Mouse (Mus musculus): ENCODE measurements around the gene Dnaja2. TPM values are rescaled to one million over a fixed set of nuclear protein-coding genes. Genes with fewer than 3 reads are reported as not detected.

The Dnaja2 gene
- polyA plus RNA-seq, 1 experiment from 2014 or later, result 101 TPM

- TF ChIP-seq CTCF (IDR thresholded peaks at IDR 0.05; ENCODE audit: low read depth), result no peak
- no peaks in the 10 kb centered on the region for H3K9me3 ChIP-seq (ENCODE audit: control insufficient read depth)
- no peak overlapping the region for H3K27ac ChIP-seq (ENCODE audit: low read depth, low read length)
- H3K4me1 ChIP-seq (replicated peaks; ENCODE audit: control insufficient read depth, insufficient read depth, low read length), result peaks cover 7% of the 10 kb centered on the region; the same call in 1 of the 2 replicates
- no peak overlapping the region for H3K9ac ChIP-seq (ENCODE audit: low read depth, low read length)
- 53% methylated on average over 2 of the region's 2 CpGs for WGBS
- H3K4me3 ChIP-seq (ENCODE audit: low read depth, low read length), result no peak overlapping the region
- no peak overlapping the region for H3K4me2 ChIP-seq (replicated peaks; ENCODE audit: low read depth)
- no peaks in the 10 kb centered on the region for H3K27me3 ChIP-seq (replicated peaks; ENCODE audit: control insufficient read depth, insufficient read depth, low read length)
- H3K36me3 ChIP-seq (ENCODE audit: control insufficient read depth, insufficient read depth), result no peaks in the 10 kb centered on the region
- no peak for ATAC-seq
Measured at GRCm38 (mm10) chr8:85559966-85560365, 4.8 kb upstream of the Dnaja2 start.

- WGBS, result 94% methylated on average over 1 of the region's 1 CpGs
- Histone ChIP-seq H3K4me3 (ENCODE audit: low read depth, low read length) (no peak overlapping the region), H3K4me1 (replicated peaks; ENCODE audit: control insufficient read depth, insufficient read depth, low read length) (peaks cover 4% of the 10 kb centered on the region; the same call in 1 of the 2 replicates), H3K36me3 (ENCODE audit: control insufficient read depth, insufficient read depth) (no peaks in the 10 kb centered on the region), H3K9ac (ENCODE audit: low read depth, low read length) (no peak overlapping the region), H3K27ac (ENCODE audit: low read depth, low read length) (no peak overlapping the region), H3K27me3 (replicated peaks; ENCODE audit: control insufficient read depth, insufficient read depth, low read length) (no peaks in the 10 kb centered on the region), H3K4me2 (replicated peaks; ENCODE audit: low read depth) (no peak overlapping the region), H3K9me3 (ENCODE audit: control insufficient read depth) (no peaks in the 10 kb centered on the region)
- no peak for TF ChIP-seq CTCF (IDR thresholded peaks at IDR 0.05; ENCODE audit: low read depth)
- no peak for ATAC-seq
Measured at GRCm38 (mm10) chr8:85559201-85559600, 4.1 kb upstream of the Dnaja2 start.

- no peak overlapping the region for H3K4me2 ChIP-seq (replicated peaks; ENCODE audit: low read depth)
- WGBS, result 68% methylated on average over 3 of the region's 3 CpGs
- no peak overlapping the region for H3K9ac ChIP-seq (ENCODE audit: low read depth, low read length)
- no peaks in the 10 kb centered on the region for H3K27me3 ChIP-seq (replicated peaks; ENCODE audit: control insufficient read depth, insufficient read depth, low read length)
- H3K9me3 ChIP-seq (ENCODE audit: control insufficient read depth), result no peaks in the 10 kb centered on the region
- ATAC-seq, result no peak
- TF ChIP-seq CTCF (IDR thresholded peaks at IDR 0.05; ENCODE audit: low read depth), result no peak
- H3K36me3 ChIP-seq (ENCODE audit: control insufficient read depth, insufficient read depth), result no peaks in the 10 kb centered on the region
- no peaks in the 10 kb centered on the region for H3K4me1 ChIP-seq (replicated peaks; ENCODE audit: control insufficient read depth, insufficient read depth, low read length)
- no peak overlapping the region for H3K4me3 ChIP-seq (ENCODE audit: low read depth, low read length)
- no peak overlapping the region for H3K27ac ChIP-seq (ENCODE audit: low read depth, low read length)
Measured at GRCm38 (mm10) chr8:85557601-85557986, 2.5 kb upstream of the Dnaja2 start.

- no peak for TF ChIP-seq CTCF (IDR thresholded peaks at IDR 0.05; ENCODE audit: low read depth)
- H3K4me1 ChIP-seq (replicated peaks; ENCODE audit: control insufficient read depth, insufficient read depth, low read length), result no peaks in the 10 kb centered on the region
- WGBS, result 69% methylated on average over 2 of the region's 2 CpGs
- no peak for ATAC-seq
- no peak overlapping the region for H3K27ac ChIP-seq (ENCODE audit: low read depth, low read length)
- H3K27me3 ChIP-seq (replicated peaks; ENCODE audit: control insufficient read depth, insufficient read depth, low read length), result no peaks in the 10 kb centered on the region
- H3K36me3 ChIP-seq (ENCODE audit: control insufficient read depth, insufficient read depth), result no peaks in the 10 kb centered on the region
- no peak overlapping the region for H3K4me2 ChIP-seq (replicated peaks; ENCODE audit: low read depth)
- H3K9me3 ChIP-seq (ENCODE audit: control insufficient read depth), result no peaks in the 10 kb centered on the region
- no peak overlapping the region for H3K4me3 ChIP-seq (ENCODE audit: low read depth, low read length)
- no peak overlapping the region for H3K9ac ChIP-seq (ENCODE audit: low read depth, low read length)
Measured at GRCm38 (mm10) chr8:85556986-85557600, 1.9 kb upstream of the Dnaja2 start.

- Histone ChIP-seq H3K4me3 (ENCODE audit: low read depth, low read length) (peak overlapping the region; percentile 83), H3K9ac (ENCODE audit: low read depth, low read length) (peak overlapping the region; percentile 92), H3K4me2 (replicated peaks; ENCODE audit: low read depth) (peak overlapping the region; percentile 81), H3K9me3 (ENCODE audit: control insufficient read depth) (no peaks in the 10 kb centered on the region), H3K4me1 (replicated peaks; ENCODE audit: control insufficient read depth, insufficient read depth, low read length) (no peaks in the 10 kb centered on the region), H3K27ac (ENCODE audit: low read depth, low read length) (peak overlapping the region; percentile 97), H3K36me3 (ENCODE audit: control insufficient read depth, insufficient read depth) (no peaks in the 10 kb centered on the region), H3K27me3 (replicated peaks; ENCODE audit: control insufficient read depth, insufficient read depth, low read length) (no peaks in the 10 kb centered on the region)
- TF ChIP-seq CTCF (IDR thresholded peaks at IDR 0.05; ENCODE audit: low read depth), result no peak
- ATAC-seq, result peak; percentile 88
- under 1% methylated on average over 52 of the region's 66 CpGs for WGBS
Measured at GRCm38 (mm10) chr8:85554391-85555180, 558 bp downstream of the Dnaja2 start.

- H3K9ac ChIP-seq (ENCODE audit: low read depth, low read length), result no peak overlapping the region
- no peaks in the 10 kb centered on the region for H3K4me1 ChIP-seq (replicated peaks; ENCODE audit: control insufficient read depth, insufficient read depth, low read length)
- H3K27ac ChIP-seq (ENCODE audit: low read depth, low read length), result no peak overlapping the region
- no peak for ATAC-seq
- no peaks in the 10 kb centered on the region for H3K27me3 ChIP-seq (replicated peaks; ENCODE audit: control insufficient read depth, insufficient read depth, low read length)
- WGBS, result 92% methylated on average over 1 of the region's 1 CpGs
- no peaks in the 10 kb centered on the region for H3K9me3 ChIP-seq (ENCODE audit: control insufficient read depth)
- no peak overlapping the region for H3K4me3 ChIP-seq (ENCODE audit: low read depth, low read length)
- no peak overlapping the region for H3K4me2 ChIP-seq (replicated peaks; ENCODE audit: low read depth)
- H3K36me3 ChIP-seq (ENCODE audit: control insufficient read depth, insufficient read depth), result peaks cover 25% of the 10 kb centered on the region
- TF ChIP-seq CTCF (IDR thresholded peaks at IDR 0.05; ENCODE audit: low read depth), result peak; percentile 14; the same call in 1 of the 2 replicates
Measured at GRCm38 (mm10) chr8:85551934-85552333, 3.2 kb downstream of the Dnaja2 start.
